Mouse (Mus musculus) liver, adult (tissue): Measurements from ENCODE around the gene Ralgapa2.
A peak's percentile ranks its signal among the peaks of the same experiment; 100 is the strongest.

Source experiments
- GATA4 ChIP-seq: IDR thresholded peaks from 2 replicates; pipeline ENCODE4 v1.6.1; 2014; ENCODE audit warnings: mild to moderate bottlenecking, low read length; ENCODE audit not compliant: insufficient replicate concordance

Ralgapa2 gene

DNA sequence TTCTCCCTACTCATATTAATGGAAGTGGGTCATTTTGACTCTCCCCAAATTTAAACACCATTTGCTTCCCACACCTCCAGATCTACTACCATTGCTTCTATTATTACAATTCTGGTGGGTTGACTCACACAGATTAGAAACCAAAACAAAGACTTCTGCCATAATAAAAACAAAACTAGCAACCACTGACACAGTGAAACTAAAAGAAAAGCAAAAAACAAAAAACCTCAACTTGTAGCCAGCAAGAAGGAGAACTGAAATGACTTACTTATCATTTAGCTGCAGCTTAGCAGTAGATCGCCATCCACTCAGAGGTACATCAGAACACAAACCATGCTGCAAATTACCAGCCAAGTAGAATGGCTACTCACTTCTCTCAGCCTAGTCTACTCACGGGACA, 95.9 kb downstream of the Ralgapa2 start:
- no peak for TF ChIP-seq GATA4

DNA sequence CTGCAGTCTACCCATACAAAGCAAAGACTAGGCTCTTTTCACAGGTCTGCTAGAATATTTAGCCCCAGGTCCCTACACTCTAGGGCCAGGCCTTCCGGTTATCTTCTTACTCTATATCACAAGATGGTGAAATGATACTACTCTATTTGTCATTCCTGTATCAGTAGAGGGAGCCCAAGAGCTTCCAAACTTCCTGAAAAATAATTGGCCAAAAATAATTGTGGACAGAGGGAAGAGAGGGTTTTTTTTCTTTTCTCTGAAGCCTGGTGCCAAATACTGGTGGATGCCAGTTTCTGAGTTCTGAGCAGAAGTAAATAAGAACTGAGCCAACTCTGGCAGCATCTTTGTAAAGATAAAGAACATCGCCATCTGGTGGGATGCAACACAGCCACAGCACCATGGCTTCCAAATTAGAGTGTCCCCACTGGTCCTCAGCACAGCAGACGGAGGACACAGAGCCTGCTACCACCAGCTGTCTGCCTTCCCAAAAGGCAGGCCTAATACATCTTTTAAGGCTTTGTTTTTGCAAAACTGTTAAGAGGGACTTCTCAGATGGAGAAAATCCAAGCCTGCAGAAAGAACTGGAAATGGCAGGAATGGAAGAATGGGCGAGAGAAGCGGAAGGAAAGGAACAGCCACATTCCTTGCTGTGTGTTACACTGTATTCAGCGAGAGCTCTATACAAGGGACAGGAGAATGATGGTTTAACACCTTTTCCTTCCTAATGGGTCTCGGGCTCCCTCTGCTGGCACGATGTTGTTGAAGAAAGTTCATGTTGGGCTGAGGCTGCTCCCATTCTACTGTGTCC, 97.5 kb downstream of the Ralgapa2 start:
- no peak for TF ChIP-seq GATA4

DNA sequence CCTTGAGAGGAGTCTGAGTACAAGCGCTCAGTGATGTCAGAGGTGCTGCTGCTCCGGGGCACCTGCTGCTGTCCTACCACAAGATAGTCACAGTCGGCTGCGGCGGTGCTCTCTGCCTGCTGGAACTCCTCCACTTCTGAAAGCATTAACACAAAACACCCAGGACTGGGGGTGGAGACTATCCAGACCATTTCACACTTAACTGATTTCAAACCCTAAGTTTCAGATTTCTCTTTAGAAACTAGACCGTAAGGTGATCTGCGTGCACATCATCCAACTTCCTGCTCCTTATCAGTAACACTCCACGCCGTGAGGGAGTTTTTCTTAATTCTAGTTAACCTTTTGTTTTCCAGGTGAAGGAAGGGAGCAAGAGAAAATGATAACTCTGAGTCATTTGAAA, 99.4 kb downstream of the Ralgapa2 start:
- TF ChIP-seq GATA4: peak; percentile 44; the same call in 1 of the 2 replicates

DNA sequence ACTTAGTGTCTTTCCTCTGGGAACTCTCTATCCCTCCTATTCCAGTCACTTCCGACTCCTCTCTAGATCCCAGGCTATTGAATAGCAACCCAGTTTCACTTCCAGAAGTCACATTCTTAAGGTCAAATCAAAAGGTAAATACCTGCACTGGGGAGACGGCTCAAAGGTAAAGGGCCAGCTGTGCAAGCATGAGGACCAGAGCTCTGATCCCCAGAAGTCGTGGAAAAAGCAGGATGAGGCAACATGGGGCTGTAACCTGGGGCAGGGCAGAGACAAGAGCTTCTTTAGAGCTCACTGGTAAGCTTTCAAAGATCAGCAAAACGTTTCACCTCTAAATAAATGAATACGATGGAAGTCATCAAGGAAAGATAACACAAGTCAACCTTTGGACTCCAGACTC, 100.2 kb downstream of the Ralgapa2 start:
- no peak for TF ChIP-seq GATA4

DNA sequence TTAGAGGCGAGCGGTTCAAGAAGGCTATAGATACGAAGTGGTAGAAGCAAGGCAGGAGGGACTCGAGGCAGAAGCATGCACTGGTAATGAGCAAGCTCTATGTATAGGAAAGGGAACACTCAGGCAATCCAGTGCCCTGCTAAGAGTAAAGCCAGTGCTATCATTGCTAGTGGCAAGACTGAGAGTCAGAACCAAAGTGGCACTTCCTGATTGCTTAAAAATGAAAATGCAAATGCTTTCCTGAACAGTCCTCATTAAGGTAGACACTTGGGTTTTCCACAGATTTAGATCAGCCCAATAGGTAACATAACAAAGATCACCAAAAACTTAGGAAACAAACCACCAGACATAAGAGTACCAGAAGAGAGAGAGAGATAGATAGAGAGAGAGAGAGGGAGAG, 105.1 kb downstream of the Ralgapa2 start:
- TF ChIP-seq GATA4: no peak

DNA sequence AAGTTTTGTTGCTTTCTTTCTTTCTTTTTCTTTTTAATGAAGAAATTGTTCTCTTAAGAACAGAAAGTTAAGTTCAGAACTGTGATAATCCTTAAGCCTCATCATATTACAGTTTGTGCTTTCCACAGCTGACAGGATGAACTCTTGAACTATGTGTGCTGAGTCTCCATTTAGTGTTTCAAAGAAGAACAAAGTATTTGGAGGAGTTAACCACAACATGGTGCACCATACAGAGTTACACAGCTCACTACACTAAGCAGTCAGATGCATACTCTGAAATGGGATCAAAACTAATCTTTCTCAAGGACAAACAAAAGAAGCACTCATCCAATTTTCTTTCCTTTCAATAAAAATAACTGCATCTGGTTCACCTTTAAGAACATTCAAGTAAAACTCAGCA, 110.6 kb downstream of the Ralgapa2 start:
- TF ChIP-seq GATA4: no peak

DNA sequence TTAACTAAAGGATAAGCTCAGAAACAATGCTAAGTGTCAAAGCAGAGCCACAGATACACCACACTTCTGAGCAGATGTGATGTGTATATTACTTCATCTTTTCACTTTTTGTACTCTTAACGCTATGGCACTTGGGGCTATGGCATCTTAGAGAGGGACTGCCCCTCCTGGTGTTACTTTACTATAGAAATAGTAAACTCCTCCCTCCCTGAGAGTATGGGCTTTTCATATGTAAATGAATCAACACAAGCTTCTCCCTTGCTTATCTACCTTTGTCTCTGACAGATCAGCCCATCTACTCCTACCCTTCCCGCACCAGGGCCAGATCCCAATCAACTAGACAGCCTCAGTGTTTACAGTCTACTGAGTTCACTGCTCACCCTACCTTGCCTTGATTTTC, 111.4 kb downstream of the Ralgapa2 start:
- TF ChIP-seq GATA4: no peak

DNA sequence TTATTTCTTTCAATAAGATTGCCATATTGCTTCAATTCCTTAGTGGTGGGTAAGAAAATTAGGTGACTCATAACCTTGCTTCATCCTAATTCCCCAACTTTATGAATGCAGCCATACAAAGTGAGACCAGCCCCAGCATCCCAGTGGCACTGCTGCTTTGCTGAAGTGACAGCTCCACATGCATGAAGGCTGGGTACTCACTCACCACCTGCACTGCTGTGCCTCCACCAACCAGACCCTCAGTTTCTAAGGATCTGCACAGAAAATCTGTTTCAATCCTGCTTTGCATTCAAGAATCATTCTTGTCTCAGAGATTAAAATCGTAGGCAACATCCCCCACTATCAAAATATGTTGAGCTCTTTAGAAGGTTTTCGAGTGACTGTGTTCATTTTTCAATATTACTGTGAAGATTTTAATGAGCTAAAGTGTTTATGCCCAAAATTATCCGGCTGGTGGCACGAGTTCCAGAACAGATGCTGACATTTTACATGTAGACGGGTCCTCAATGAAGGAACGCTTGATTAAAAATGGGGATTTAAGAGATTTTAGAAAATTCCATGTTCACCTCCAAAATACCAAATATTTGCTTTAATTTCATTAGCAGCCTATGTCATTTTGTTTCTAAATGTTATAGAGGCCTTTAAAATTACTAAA, 113.8 kb downstream of the Ralgapa2 start:
- no peak for TF ChIP-seq GATA4

DNA sequence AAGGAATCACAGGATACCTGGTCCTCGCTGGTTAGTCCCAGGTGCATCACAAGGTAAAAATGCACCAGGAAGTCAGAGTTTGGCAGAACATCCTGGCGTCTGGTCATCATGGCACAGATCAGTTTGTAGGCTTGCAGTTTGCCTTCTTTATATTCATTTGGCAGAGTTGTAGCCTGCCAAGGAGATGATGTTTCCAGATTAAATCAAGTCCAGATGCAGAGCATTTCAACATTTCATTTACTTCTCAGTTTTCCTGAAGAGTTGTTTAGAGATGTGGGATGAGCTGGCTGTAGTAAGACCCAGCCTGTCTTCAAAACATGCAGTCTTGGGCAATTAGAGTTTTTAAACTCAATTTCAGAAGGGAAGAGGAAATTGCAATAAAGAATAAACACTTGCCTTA, 124.9 kb downstream of the Ralgapa2 start:
- no peak for TF ChIP-seq GATA4

DNA sequence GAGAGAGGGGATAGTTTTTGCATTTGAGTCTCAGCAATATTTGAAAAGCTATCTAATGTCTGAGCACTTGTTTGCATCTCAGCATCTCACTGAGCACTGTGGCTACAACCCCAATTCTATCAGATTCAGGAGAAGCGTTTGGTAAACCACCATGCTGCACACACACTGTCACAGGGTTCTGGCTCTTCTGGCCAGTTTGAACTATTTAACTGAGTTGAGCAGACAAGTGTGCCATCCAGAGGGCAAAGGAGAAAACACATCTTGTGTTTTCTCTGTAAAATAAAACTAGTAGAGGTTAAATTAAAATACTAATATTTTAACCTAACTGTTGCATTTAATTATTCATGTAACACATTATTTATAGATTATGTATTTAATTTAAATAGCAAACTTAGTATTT, 127.6 kb downstream of the Ralgapa2 start:
- TF ChIP-seq GATA4: no peak

DNA sequence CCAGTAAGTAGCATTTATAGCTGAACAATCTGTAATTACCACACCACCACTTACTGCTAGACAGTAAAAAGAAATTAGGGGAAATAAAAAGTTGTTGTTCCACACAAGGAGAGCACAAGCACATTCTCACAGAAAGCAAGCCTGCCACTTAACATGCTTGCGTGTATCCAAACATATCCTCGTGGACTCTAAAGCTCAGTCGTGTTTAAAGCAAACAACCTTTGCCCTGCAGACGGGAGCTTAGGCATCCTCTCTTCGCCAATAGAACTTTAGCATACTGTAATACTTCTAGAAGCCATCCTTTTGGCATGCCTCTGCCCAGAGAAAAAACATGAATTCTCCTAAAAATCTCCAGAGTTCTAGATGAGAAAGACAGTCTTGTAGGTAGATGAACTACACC, 135.9 kb downstream of the Ralgapa2 start:
- TF ChIP-seq GATA4: no peak

DNA sequence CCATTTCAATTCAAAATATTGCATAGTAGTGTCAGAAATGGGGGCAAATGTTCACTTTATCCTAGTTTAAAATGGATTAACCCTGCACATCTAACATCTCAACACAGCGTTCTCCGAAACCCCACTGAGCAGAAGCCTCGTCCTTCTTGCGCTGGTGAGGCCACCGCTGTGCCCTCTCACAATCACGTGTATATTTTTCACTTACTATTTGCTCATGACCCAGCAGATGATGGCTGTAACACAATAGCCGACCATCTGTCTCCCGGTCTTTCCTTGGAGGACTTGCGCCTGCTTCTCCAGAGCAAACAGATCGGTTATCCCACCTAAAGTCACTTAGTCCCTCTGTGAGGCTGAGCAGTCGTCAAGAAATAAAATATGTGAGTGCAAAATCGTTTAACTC, 146.0 kb downstream of the Ralgapa2 start:
- TF ChIP-seq GATA4: no peak

DNA sequence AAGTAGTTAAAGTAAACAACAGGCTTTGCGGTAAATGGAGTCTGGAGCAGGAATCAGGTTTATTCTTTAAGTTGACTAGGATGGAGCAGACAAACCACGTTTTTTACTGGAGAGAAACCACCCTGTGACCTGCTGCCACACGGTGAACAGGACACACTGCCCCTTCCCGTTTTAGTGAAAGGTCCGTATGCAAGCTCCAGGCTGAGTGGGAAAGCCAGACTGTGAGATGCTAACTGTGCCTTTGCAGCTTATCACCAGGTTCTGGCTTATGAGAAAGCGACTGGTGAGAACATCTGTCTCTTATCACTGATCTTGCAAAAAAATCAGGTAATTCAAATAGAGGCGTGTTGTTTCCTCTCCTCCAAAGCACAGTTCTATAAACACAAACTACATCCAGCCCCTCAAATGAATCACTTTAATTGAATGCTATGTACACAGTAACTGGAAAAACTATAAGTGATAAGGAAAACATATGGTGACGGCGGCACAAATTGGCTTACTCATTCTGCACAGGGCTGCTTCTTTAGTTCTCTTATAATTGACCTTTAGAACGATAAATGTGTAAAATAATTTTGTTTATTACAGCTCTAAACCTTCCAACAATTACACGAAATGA, 146.7 kb downstream of the Ralgapa2 start:
- TF ChIP-seq GATA4: no peak

DNA sequence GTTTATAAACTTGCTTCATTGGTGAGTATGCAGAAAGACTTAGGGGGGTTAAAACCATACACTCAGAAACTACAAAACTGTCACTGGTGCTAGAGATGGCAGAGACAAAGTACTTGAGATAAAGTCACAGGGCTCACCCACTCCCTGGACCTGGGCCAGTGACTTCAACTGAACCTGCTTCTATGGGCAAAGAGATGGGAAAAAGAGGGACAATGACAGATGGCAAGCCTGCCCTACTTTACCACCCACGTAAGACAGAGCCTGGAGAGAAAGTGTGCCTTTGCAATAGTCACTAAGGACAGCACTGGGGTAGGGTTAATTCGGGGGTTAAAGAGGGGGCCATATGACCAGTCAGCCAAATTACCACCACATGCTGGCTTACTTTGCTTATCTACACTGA, 148.7 kb downstream of the Ralgapa2 start:
- no peak for TF ChIP-seq GATA4

DNA sequence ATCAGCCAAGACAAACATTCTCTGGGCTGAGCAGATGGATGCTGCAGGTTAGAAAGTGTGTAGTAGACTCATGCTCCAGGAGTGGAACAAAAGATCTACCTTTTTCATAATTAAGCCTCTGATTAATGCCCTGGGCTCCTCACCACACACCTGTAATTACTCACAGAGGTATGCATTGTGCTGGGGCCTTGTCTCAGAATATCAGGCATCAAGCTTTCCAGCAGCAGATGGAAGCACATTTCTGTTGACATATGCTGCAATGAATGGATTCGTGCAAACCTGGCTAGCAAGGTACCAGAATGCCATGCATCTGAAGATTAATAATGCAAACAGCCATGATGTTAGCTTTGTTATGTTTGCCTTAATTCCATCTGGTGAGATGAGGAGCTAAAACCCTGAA, 149.2 kb downstream of the Ralgapa2 start:
- TF ChIP-seq GATA4: no peak

DNA sequence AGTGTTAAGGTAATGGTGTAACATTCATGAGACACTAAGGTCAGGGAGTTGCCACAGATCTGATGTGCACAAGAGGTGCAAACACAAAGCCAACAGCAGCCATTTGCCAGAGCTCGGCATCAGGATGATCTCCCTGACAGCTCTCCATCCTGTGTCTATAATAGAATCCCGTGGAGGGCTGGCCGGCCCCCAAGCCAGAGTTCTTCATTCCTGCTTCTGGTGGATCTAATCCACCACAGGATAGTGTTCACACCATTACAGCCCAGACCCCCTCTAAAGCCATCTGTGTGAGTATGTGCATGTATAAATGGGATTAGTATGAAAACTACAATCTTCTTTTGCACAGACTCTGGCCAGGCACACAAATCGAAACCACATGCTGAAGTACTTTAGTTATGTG, 150.2 kb downstream of the Ralgapa2 start:
- no peak for TF ChIP-seq GATA4
